Mouse (Mus musculus): ENCODE data around the gene Ms4a1. TPM values are rescaled to one million over a fixed set of nuclear protein-coding genes. Genes with fewer than 3 reads are reported as not detected.

Ms4a1 gene
- total and polyA plus RNA-seq, 2 experiments = 0.20 to 0.74 TPM

- no peak for DNase-seq (ENCODE audit: extremely low read depth, low read depth, low spot score)
- WGBS = 63% methylated on average over 5 of the region's 5 CpGs
- H3K9ac ChIP-seq (ENCODE audit: low read depth, low read length) = no peak overlapping the region
- H3K27me3 ChIP-seq (ENCODE audit: control insufficient read depth, insufficient read depth, low read length) = no peaks in the 10 kb centered on the region
- no peaks in the 10 kb centered on the region for H3K79me2 ChIP-seq (ENCODE audit: control insufficient read depth, insufficient read depth, low read length)
- H3K27ac ChIP-seq (replicated peaks; ENCODE audit: insufficient read depth, low read depth, low read length) = no peak overlapping the region
- no peak overlapping the region for H3K4me3 ChIP-seq (ENCODE audit: insufficient read depth, low read depth, low read length)
- H3K4me1 ChIP-seq (ENCODE audit: control insufficient read depth, insufficient read depth, low read length) = no peaks in the 10 kb centered on the region
- no peak for TF ChIP-seq CTCF (IDR thresholded peaks at IDR 0.05; ENCODE audit: low read depth, low read length)
- TF ChIP-seq POLR2A (IDR thresholded peaks at IDR 0.05; ENCODE audit: extremely low read depth, insufficient read depth, low read length) = no peak
- no peaks in the 10 kb centered on the region for H3K36me3 ChIP-seq (ENCODE audit: control insufficient read depth, insufficient read depth, low read length)
Observed at GRCm38 (mm10) chr19:11234921-11235735, 30.9 kb downstream of the Ms4a1 start.

GRCm38 (mm10) chr19:11234244-11234643 lies 31.8 kb downstream of the Ms4a1 start:
- no peak overlapping the region for H3K27ac ChIP-seq (replicated peaks; ENCODE audit: insufficient read depth, low read depth, low read length)

GRCm38 (mm10) chr19:11232348-11232747 lies 33.7 kb downstream of the Ms4a1 start, which contains the start of gene Ms4a12:
Gene Ms4a12 (minus strand): TSS chr19:11232448.
- Histone ChIP-seq H3K9ac (ENCODE audit: low read depth, low read length) (no peak within 1 kb of the TSS), H3K79me2 (ENCODE audit: control insufficient read depth, insufficient read depth, low read length) (no peaks in the 10 kb centered on the region), H3K27me3 (ENCODE audit: control insufficient read depth, insufficient read depth, low read length) (no peaks in the 10 kb centered on the region), H3K4me3 (ENCODE audit: insufficient read depth, low read depth, low read length) (no peak within 1 kb of the TSS), H3K27ac (replicated peaks; ENCODE audit: insufficient read depth, low read depth, low read length) (no peak within 1 kb of the TSS), H3K4me1 (ENCODE audit: control insufficient read depth, insufficient read depth, low read length) (no peaks in the 10 kb centered on the region), H3K36me3 (ENCODE audit: control insufficient read depth, insufficient read depth, low read length) (no peaks in the 10 kb centered on the region)
- no peak for TF ChIP-seq POLR2A (IDR thresholded peaks at IDR 0.05; ENCODE audit: extremely low read depth, insufficient read depth, low read length)
- no peak for TF ChIP-seq CTCF (IDR thresholded peaks at IDR 0.05; ENCODE audit: low read depth, low read length)
- DNase-seq (ENCODE audit: extremely low read depth, low read depth, low spot score) = no peak
- 69% methylated on average over 5 of the region's 5 CpGs for WGBS

More at GRCm38 (mm10) chr19:11234244-11234643, 31.8 kb downstream of the Ms4a1 start:
- no peak for DNase-seq (ENCODE audit: extremely low read depth, low read depth, low spot score)
- Histone ChIP-seq H3K4me3 (ENCODE audit: insufficient read depth, low read depth, low read length) (no peak overlapping the region), H3K9ac (ENCODE audit: low read depth, low read length) (no peak overlapping the region), H3K27me3 (ENCODE audit: control insufficient read depth, insufficient read depth, low read length) (no peaks in the 10 kb centered on the region), H3K4me1 (ENCODE audit: control insufficient read depth, insufficient read depth, low read length) (no peaks in the 10 kb centered on the region), H3K36me3 (ENCODE audit: control insufficient read depth, insufficient read depth, low read length) (no peaks in the 10 kb centered on the region), H3K79me2 (ENCODE audit: control insufficient read depth, insufficient read depth, low read length) (no peaks in the 10 kb centered on the region)
- 78% methylated on average over 5 of the region's 5 CpGs for WGBS
- TF ChIP-seq CTCF (IDR thresholded peaks at IDR 0.05; ENCODE audit: low read depth, low read length) (no peak), POLR2A (IDR thresholded peaks at IDR 0.05; ENCODE audit: extremely low read depth, insufficient read depth, low read length) (no peak)

Other genes starting within 250 kb of the Ms4a1 start
- not detected in 2 replicates for gene Ms4a18, start 248.2 kb downstream of the Ms4a1 start, total RNA-seq (2014; rRNA removed)
- gene Ms4a18, start 248.2 kb downstream of the Ms4a1 start, polyA plus RNA-seq (2012; rRNA removed) = not detected in 2 replicates
- 0.83 and 1.7 TPM in 2 replicates for gene Ms4a8a, start 185.1 kb downstream of the Ms4a1 start, total RNA-seq (2014; rRNA removed)
- 0.78 and 1.9 TPM in 2 replicates for gene Ms4a8a, start 185.1 kb downstream of the Ms4a1 start, polyA plus RNA-seq (2012; rRNA removed)
- not detected in 2 replicates for gene 1700017D01Rik, start 135.4 kb downstream of the Ms4a1 start, total RNA-seq (2014; rRNA removed)
- not detected in 2 replicates for gene 1700017D01Rik, start 135.4 kb downstream of the Ms4a1 start, polyA plus RNA-seq (2012; rRNA removed)
- not detected in 2 replicates for gene 1700025F22Rik, start 100.9 kb downstream of the Ms4a1 start, total RNA-seq (2014; rRNA removed)
- gene 1700025F22Rik, start 100.9 kb downstream of the Ms4a1 start, polyA plus RNA-seq (2012; rRNA removed) = not detected in 2 replicates
- not detected in 2 replicates for gene Ms4a13, start 69.5 kb downstream of the Ms4a1 start, total RNA-seq (2014; rRNA removed)
- gene Ms4a13, start 69.5 kb downstream of the Ms4a1 start, polyA plus RNA-seq (2012; rRNA removed) = not detected in 2 replicates
- not detected in 2 replicates for gene Ms4a12, start 33.8 kb downstream of the Ms4a1 start, total RNA-seq (2014; rRNA removed)
- gene Ms4a12, start 33.8 kb downstream of the Ms4a1 start, polyA plus RNA-seq (2012; rRNA removed) = not detected in 2 replicates
- not detected in 2 replicates for gene Ms4a5, start 17.6 kb upstream of the Ms4a1 start, total RNA-seq (2014; rRNA removed)
- not detected in 2 replicates for gene Ms4a5, start 17.6 kb upstream of the Ms4a1 start, polyA plus RNA-seq (2012; rRNA removed)
- gene Ms4a14, start 48.2 kb upstream of the Ms4a1 start, total RNA-seq (2014; rRNA removed) = 0.07 TPM in 1 of 2 replicates, not detected in the other
- gene Ms4a14, start 48.2 kb upstream of the Ms4a1 start, polyA plus RNA-seq (2012; rRNA removed) = not detected in 2 replicates
- gene Ms4a7, start 69.9 kb upstream of the Ms4a1 start, total RNA-seq (2014; rRNA removed) = 1.3 TPM in 2 replicates
- gene Ms4a7, start 69.9 kb upstream of the Ms4a1 start, polyA plus RNA-seq (2012; rRNA removed) = 0.21 and 0.35 TPM in 2 replicates
- 0.28 TPM in 1 of 2 replicates, not detected in the other for gene Ms4a4a, start 109.3 kb upstream of the Ms4a1 start, total RNA-seq (2014; rRNA removed)
- not detected in 2 replicates for gene Ms4a4a, start 109.3 kb upstream of the Ms4a1 start, polyA plus RNA-seq (2012; rRNA removed)
- gene Ms4a4c, start 138.5 kb upstream of the Ms4a1 start, total RNA-seq (2014; rRNA removed) = 0.74 and 1.3 TPM in 2 replicates
- gene Ms4a4c, start 138.5 kb upstream of the Ms4a1 start, polyA plus RNA-seq (2012; rRNA removed) = 0.26 TPM in 1 of 2 replicates, not detected in the other
- gene Ms4a4b, start 177.3 kb upstream of the Ms4a1 start, total RNA-seq (2014; rRNA removed) = 0.65 and 1.1 TPM in 2 replicates
- gene Ms4a4b, start 177.3 kb upstream of the Ms4a1 start, polyA plus RNA-seq (2012; rRNA removed) = 0.96 and 1.9 TPM in 2 replicates
- 5.6 and 6.6 TPM in 2 replicates for gene Ms4a6c, start 203.1 kb upstream of the Ms4a1 start, total RNA-seq (2014; rRNA removed)
- gene Ms4a6c, start 203.1 kb upstream of the Ms4a1 start, polyA plus RNA-seq (2012; rRNA removed) = 1.0 and 1.8 TPM in 2 replicates
- gene Gm8369, start 219.7 kb upstream of the Ms4a1 start, total RNA-seq (2014; rRNA removed) = 1.1 and 1.4 TPM in 2 replicates
- gene Gm8369, start 219.7 kb upstream of the Ms4a1 start, polyA plus RNA-seq (2012; rRNA removed) = 0.22 and 0.48 TPM in 2 replicates

All from liver, adult 2 months (tissue).